Mouse (Mus musculus): ENCODE results near the gene Ablim1. TPM values are rescaled to one million over a fixed set of nuclear protein-coding genes. Genes with fewer than 3 reads are reported as not detected.

Ablim1 gene
- polyA plus RNA-seq, 1 experiment = 216 TPM

DNA sequence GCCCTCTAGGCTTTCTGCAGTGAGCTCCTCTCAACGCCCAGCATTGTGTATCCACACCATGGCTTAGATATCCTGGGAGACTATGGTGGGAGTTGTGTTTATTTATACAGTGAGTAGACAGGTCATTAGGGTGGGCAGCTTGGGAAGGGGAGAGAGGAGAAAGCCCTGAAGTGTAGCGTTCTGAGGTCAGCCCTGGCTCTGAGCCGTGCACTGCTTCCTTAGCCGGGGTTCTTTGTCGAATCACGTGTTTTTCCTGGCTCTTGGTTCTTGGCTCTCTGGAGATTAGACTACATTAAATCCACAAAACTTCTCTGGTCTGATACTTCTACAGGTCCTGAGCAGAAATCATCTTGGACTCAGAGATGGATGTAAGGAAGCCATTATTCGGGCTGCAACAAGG, 205.1 kb downstream of the Ablim1 start:
- no peak for DNase-seq
- Histone ChIP-seq H3K27me3 (ENCODE audit: control insufficient read depth, insufficient read depth, low read length) (no peaks in the 10 kb centered on the region), H3K4me1 (replicated peaks; ENCODE audit: control insufficient read depth, insufficient read depth, low read length) (peaks cover 32% of the 10 kb centered on the region), H3K36me3 (ENCODE audit: control insufficient read depth, insufficient read depth, low read length) (peaks cover 30% of the 10 kb centered on the region), H3K4me3 (ENCODE audit: control insufficient read depth, insufficient read depth, low read length) (no peak overlapping the region), H3K27ac (ENCODE audit: control insufficient read depth, insufficient read depth, low read length) (no peak overlapping the region)
- 88% methylated on average over 7 of the region's 7 CpGs for WGBS
- no peak for TF ChIP-seq CTCF (IDR thresholded peaks at IDR 0.05; ENCODE audit: borderline replicate concordance, control insufficient read depth, extremely low read depth, insufficient read depth, low read length, poor library complexity)
- TF ChIP-seq POLR2A (IDR thresholded peaks at IDR 0.05; ENCODE audit: control insufficient read depth, extremely low read depth, insufficient read depth, low read length, poor library complexity) = no peak

GRCm38 (mm10) chr19:57106513-57106912, 208.2 kb downstream of the Ablim1 start:
- Histone ChIP-seq H3K27ac (ENCODE audit: control insufficient read depth, insufficient read depth, low read length) (no peak overlapping the region), H3K36me3 (ENCODE audit: control insufficient read depth, insufficient read depth, low read length) (peaks cover 27% of the 10 kb centered on the region), H3K27me3 (ENCODE audit: control insufficient read depth, insufficient read depth, low read length) (no peaks in the 10 kb centered on the region), H3K4me1 (replicated peaks; ENCODE audit: control insufficient read depth, insufficient read depth, low read length) (peaks cover 35% of the 10 kb centered on the region), H3K4me3 (ENCODE audit: control insufficient read depth, insufficient read depth, low read length) (no peak overlapping the region)
- 82% methylated on average over 6 of the region's 6 CpGs for WGBS
- no peak for TF ChIP-seq POLR2A (IDR thresholded peaks at IDR 0.05; ENCODE audit: control insufficient read depth, extremely low read depth, insufficient read depth, low read length, poor library complexity)
- DNase-seq = no peak

DNA sequence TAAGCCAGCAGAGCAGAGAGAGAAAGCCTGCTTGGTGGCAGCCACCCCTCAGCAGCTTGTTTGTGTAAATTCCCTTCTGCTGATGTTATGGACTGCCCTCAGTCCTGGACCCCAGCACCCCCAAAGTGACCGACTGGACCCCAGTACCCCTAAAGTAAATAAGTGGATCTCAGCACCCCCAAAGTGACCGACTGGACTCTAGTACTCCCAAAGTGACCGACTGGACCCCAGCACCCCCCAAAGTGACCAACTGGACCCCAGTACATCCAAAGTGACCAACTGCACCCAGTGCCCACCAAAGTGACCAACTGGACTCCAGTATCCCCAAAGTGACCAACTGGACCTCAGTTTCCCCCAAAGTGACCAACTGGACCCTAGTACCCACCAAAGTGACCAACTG, 208.7 kb downstream of the Ablim1 start:
- Histone ChIP-seq H3K4me3 (ENCODE audit: control insufficient read depth, insufficient read depth, low read length) (no peak overlapping the region), H3K27ac (ENCODE audit: control insufficient read depth, insufficient read depth, low read length) (no peak overlapping the region), H3K36me3 (ENCODE audit: control insufficient read depth, insufficient read depth, low read length) (peaks cover 27% of the 10 kb centered on the region), H3K4me1 (replicated peaks; ENCODE audit: control insufficient read depth, insufficient read depth, low read length) (peaks cover 32% of the 10 kb centered on the region), H3K27me3 (ENCODE audit: control insufficient read depth, insufficient read depth, low read length) (no peaks in the 10 kb centered on the region)
- no peak for DNase-seq
- no peak for TF ChIP-seq POLR2A (IDR thresholded peaks at IDR 0.05; ENCODE audit: control insufficient read depth, extremely low read depth, insufficient read depth, low read length, poor library complexity)
- TF ChIP-seq CTCF (IDR thresholded peaks at IDR 0.05; ENCODE audit: borderline replicate concordance, control insufficient read depth, extremely low read depth, insufficient read depth, low read length, poor library complexity) = no peak
- WGBS = 100% methylated on average over 3 of the region's 3 CpGs

DNA sequence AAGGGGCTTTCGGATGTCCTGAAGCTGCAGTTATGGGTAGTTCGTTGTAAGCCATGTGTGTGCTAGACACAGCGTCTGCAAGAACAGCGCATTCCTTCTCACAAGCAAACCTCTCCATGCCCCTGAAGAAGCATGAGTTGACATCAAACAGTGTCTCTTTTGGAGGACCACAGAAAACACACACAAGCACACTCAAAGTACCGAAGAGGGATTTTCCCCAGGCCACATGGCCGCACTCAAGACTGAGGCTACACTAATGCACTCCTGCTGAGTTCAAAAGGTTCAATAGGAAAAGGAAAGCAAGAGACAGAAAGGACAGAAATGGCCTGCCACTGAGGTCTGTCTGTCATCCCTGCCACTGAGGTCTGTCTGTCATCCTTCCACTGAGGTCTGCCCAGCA, 209.6 kb downstream of the Ablim1 start:
- Histone ChIP-seq H3K27me3 (ENCODE audit: control insufficient read depth, insufficient read depth, low read length) (no peaks in the 10 kb centered on the region), H3K27ac (ENCODE audit: control insufficient read depth, insufficient read depth, low read length) (no peak overlapping the region), H3K4me1 (replicated peaks; ENCODE audit: control insufficient read depth, insufficient read depth, low read length) (peaks cover 35% of the 10 kb centered on the region), H3K36me3 (ENCODE audit: control insufficient read depth, insufficient read depth, low read length) (peaks cover 27% of the 10 kb centered on the region), H3K4me3 (ENCODE audit: control insufficient read depth, insufficient read depth, low read length) (no peak overlapping the region)
- DNase-seq = no peak
- WGBS = 90% methylated on average over 6 of the region's 6 CpGs
- TF ChIP-seq POLR2A (IDR thresholded peaks at IDR 0.05; ENCODE audit: control insufficient read depth, extremely low read depth, insufficient read depth, low read length, poor library complexity) (no peak), CTCF (IDR thresholded peaks at IDR 0.05; ENCODE audit: borderline replicate concordance, control insufficient read depth, extremely low read depth, insufficient read depth, low read length, poor library complexity) (no peak)

GRCm38 (mm10) chr19:57104171-57104748, 210.5 kb downstream of the Ablim1 start:
- no peak overlapping the region for H3K27ac ChIP-seq (ENCODE audit: control insufficient read depth, insufficient read depth, low read length)
- 20% methylated on average over 5 of the region's 5 CpGs for whole genome bisulfite sequencing
- no peak for TF ChIP-seq CTCF (IDR thresholded peaks at IDR 0.05; ENCODE audit: borderline replicate concordance, control insufficient read depth, extremely low read depth, insufficient read depth, low read length, poor library complexity)
- no peak for TF ChIP-seq POLR2A (IDR thresholded peaks at IDR 0.05; ENCODE audit: control insufficient read depth, extremely low read depth, insufficient read depth, low read length, poor library complexity)
- DNase-seq = no peak
- H3K4me3 ChIP-seq (ENCODE audit: control insufficient read depth, insufficient read depth, low read length) = no peak overlapping the region
- H3K27me3 ChIP-seq (ENCODE audit: control insufficient read depth, insufficient read depth, low read length) = no peaks in the 10 kb centered on the region
- H3K4me1 ChIP-seq (replicated peaks; ENCODE audit: control insufficient read depth, insufficient read depth, low read length) = peaks cover 40% of the 10 kb centered on the region
- peaks cover 24% of the 10 kb centered on the region for H3K36me3 ChIP-seq (ENCODE audit: control insufficient read depth, insufficient read depth, low read length)

- H3K27me3 ChIP-seq (ENCODE audit: control insufficient read depth, insufficient read depth, low read length) = no peaks in the 10 kb centered on the region
- no peak overlapping the region for H3K4me3 ChIP-seq (ENCODE audit: control insufficient read depth, insufficient read depth, low read length)
- peaks cover 29% of the 10 kb centered on the region for H3K36me3 ChIP-seq (ENCODE audit: control insufficient read depth, insufficient read depth, low read length)
- WGBS = 88% methylated on average over 4 of the region's 4 CpGs
- H3K4me1 ChIP-seq (replicated peaks; ENCODE audit: control insufficient read depth, insufficient read depth, low read length) = peaks cover 41% of the 10 kb centered on the region
- TF ChIP-seq POLR2A (IDR thresholded peaks at IDR 0.05; ENCODE audit: control insufficient read depth, extremely low read depth, insufficient read depth, low read length, poor library complexity) (no peak), CTCF (IDR thresholded peaks at IDR 0.05; ENCODE audit: borderline replicate concordance, control insufficient read depth, extremely low read depth, insufficient read depth, low read length, poor library complexity) (no peak)
- no peak for DNase-seq
- H3K27ac ChIP-seq (ENCODE audit: control insufficient read depth, insufficient read depth, low read length) = no peak overlapping the region
These were observed 211.3 kb downstream of the Ablim1 start for GRCm38 (mm10) chr19:57103360-57103958.

DNA sequence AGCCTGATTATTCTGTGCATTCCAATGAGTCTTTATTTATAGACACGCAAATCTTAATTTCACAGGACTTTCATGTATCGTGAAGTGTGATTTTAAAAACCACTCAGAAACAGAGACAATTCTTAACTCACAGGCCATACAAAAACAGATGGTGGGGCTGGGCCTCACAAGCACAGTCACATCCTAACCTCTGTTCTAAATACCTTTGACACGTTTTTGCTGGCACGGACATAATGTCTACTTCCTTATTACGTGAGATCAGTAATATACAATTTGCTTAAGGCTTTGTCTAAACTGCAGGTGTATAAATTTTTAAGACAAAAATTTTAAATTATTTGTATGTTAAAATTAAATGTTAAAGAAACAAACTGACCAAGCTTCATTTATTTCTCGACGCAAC, 212.7 kb downstream of the Ablim1 start:
- 86% methylated on average over 7 of the region's 7 CpGs for WGBS
- no peak overlapping the region for H3K27ac ChIP-seq (ENCODE audit: control insufficient read depth, insufficient read depth, low read length)
- H3K4me1 ChIP-seq (replicated peaks; ENCODE audit: control insufficient read depth, insufficient read depth, low read length) = peaks cover 41% of the 10 kb centered on the region
- no peak for DNase-seq
- TF ChIP-seq CTCF (IDR thresholded peaks at IDR 0.05; ENCODE audit: borderline replicate concordance, control insufficient read depth, extremely low read depth, insufficient read depth, low read length, poor library complexity) (no peak), POLR2A (IDR thresholded peaks at IDR 0.05; ENCODE audit: control insufficient read depth, extremely low read depth, insufficient read depth, low read length, poor library complexity) (no peak)
- H3K4me3 ChIP-seq (ENCODE audit: control insufficient read depth, insufficient read depth, low read length) = no peak overlapping the region
- H3K27me3 ChIP-seq (ENCODE audit: control insufficient read depth, insufficient read depth, low read length) = no peaks in the 10 kb centered on the region
- peaks cover 31% of the 10 kb centered on the region for H3K36me3 ChIP-seq (ENCODE audit: control insufficient read depth, insufficient read depth, low read length)

All from thymus, adult 2 months (tissue).